Mouse (Mus musculus) lung, postnatal 0 days (tissue): Measurements from ENCODE around the gene Tusc2.

Experiments
- CTCF ChIP-seq: IDR thresholded peaks from 2 replicates; pipeline ENCODE4 v1.5.1; 2016; ENCODE audit warnings: antibody characterized with exemption, mild to moderate bottlenecking
- EP300 ChIP-seq: IDR thresholded peaks from 2 replicates; pipeline ENCODE4 v1.6.1; 2016; ENCODE audit warnings: antibody characterized with exemption, mild to moderate bottlenecking, control low read depth

GRCm38 (mm10) chr9:107572327-107572662, 9.2 kb downstream of the Tusc2 start:
- TF ChIP-seq CTCF (no peak), EP300 (no peak)
